8 mouse cellular contexts compared by ENCODE assay signal in genomic region chr2:138257692-138258315, GRCm38 (mm10). TPM values are rescaled to one million over a fixed set of nuclear protein-coding genes. Genes with fewer than 3 reads are reported as not detected.
DNase-seq lines count a peak whose midpoint lies in the region; ATAC-seq and TF ChIP-seq lines count a peak whose summit lies in the region.

No protein-coding gene starts in this region.

- peak; percentile 74 for ATAC-seq in common myeloid progenitor, adult 5-6 weeks (replicated peaks; ENCODE audit: low read depth, poor library complexity, severe bottlenecking)
- no peak for ATAC-seq in heart, embryonic 11.5 days (replicated peaks; ENCODE audit: insufficient number of reproducible peaks, low FRiP score, low TSS enrichment)
- peak; percentile 27; the same call in 1 of the 2 replicates for ATAC-seq in kidney, embryonic 15.5 days (replicated peaks; ENCODE audit: low FRiP score)

- H3K4me1 ChIP-seq in heart, embryonic 11.5 days (ENCODE audit: control insufficient read depth, insufficient read depth, low read length), result peaks cover 14% of the 10 kb centered on the region
- H3K4me1 ChIP-seq in kidney, embryonic 15.5 days, result peaks cover 38% of the 10 kb centered on the region
- peaks cover 3% of the 10 kb centered on the region; the same call in 1 of the 2 replicates for H3K4me1 ChIP-seq in small intestine, adult 2 months (ENCODE audit: control insufficient read depth, insufficient read depth, insufficient read length, low read length)

- peak overlapping the region; percentile 77 for H3K4me2 ChIP-seq in heart, embryonic 11.5 days
- H3K4me2 ChIP-seq in kidney, embryonic 15.5 days, result peak overlapping the region; percentile 61

- TF ChIP-seq CTCF in small intestine, adult 2 months (IDR thresholded peaks at IDR 0.05; ENCODE audit: extremely low read depth, insufficient read length, insufficient replicate concordance, low read depth, low read length), result no peak

- H3K27ac ChIP-seq in heart, embryonic 11.5 days (ENCODE audit: low read depth, low read length), result no peak overlapping the region
- peak overlapping the region; percentile 95 for H3K27ac ChIP-seq in kidney, embryonic 15.5 days
- H3K27ac ChIP-seq in small intestine, adult 2 months (ENCODE audit: insufficient read depth, low read depth, low read length), result no peak overlapping the region

- no peaks in the 10 kb centered on the region for H3K36me3 ChIP-seq in heart, embryonic 11.5 days (ENCODE audit: control insufficient read depth, insufficient read depth, low read length)
- no peaks in the 10 kb centered on the region for H3K36me3 ChIP-seq in kidney, embryonic 15.5 days
- H3K36me3 ChIP-seq in small intestine, adult 2 months (ENCODE audit: control insufficient read depth, insufficient read depth, low read length), result no peaks in the 10 kb centered on the region

- WGBS in heart, embryonic 11.5 days (ENCODE audit: insufficient replicate concordance), result 2% methylated on average over 10 of the region's 10 CpGs
- WGBS in kidney, embryonic 15.5 days, result under 1% methylated on average over 10 of the region's 10 CpGs
- 3% methylated on average over 10 of the region's 10 CpGs for WGBS in small intestine, adult 2 months

- DNase-seq in right cerebral cortex, postnatal 10 days (ENCODE audit: low spot score in 2 of 2), result peak; percentile 55 to 65
- DNase-seq in right cerebral cortex, postnatal 4 days, result no peak
- peak; percentile 57 for DNase-seq in lung, postnatal 14 days
- no peak for DNase-seq in spleen, adult 12 weeks (ENCODE audit: low spot score)

- no peaks in the 10 kb centered on the region for H3K9me3 ChIP-seq in heart, embryonic 11.5 days (replicated peaks; ENCODE audit: control insufficient read depth, low read length)
- H3K9me3 ChIP-seq in kidney, embryonic 15.5 days (replicated peaks), result no peaks in the 10 kb centered on the region

- TF ChIP-seq POLR2A in small intestine, adult 2 months (IDR thresholded peaks at IDR 0.05; ENCODE audit: low read depth, low read length), result no peak

- no peaks in the 10 kb centered on the region for H3K27me3 ChIP-seq in heart, embryonic 11.5 days (ENCODE audit: control insufficient read depth, insufficient read depth, low read length)
- H3K27me3 ChIP-seq in kidney, embryonic 15.5 days, result no peaks in the 10 kb centered on the region
- no peaks in the 10 kb centered on the region for H3K27me3 ChIP-seq in small intestine, adult 2 months (ENCODE audit: control insufficient read depth, insufficient read depth, low read length)

- peak overlapping the region; percentile 89 for H3K4me3 ChIP-seq in heart, embryonic 11.5 days (ENCODE audit: low read depth, low read length)
- peak overlapping the region; percentile 94 for H3K4me3 ChIP-seq in kidney, embryonic 15.5 days (replicated peaks)
- H3K4me3 ChIP-seq in small intestine, adult 2 months (ENCODE audit: low read depth, low read length), result peak overlapping the region; percentile 75; the same call in 1 of the 2 replicates

- peak overlapping the region; percentile 95 for H3K9ac ChIP-seq in heart, embryonic 11.5 days (ENCODE audit: low read depth, low read length)
- H3K9ac ChIP-seq in kidney, embryonic 15.5 days, result peak overlapping the region; percentile 96

RNA-seq across cellular contexts. Expression of gene Btbd3, which starts 1.4 kb away (rescaled TPM):
- total RNA-seq in common myeloid progenitor, adult 5-6 weeks (2017), result 2.8 and 5.2 TPM in 2 replicates
- polyA plus RNA-seq in heart, embryonic 11.5 days (2014; fragmentation: Nextera tagmentation; extraction: Ambion mirVana), result 10.5 and 11.8 TPM in 2 replicates
- 16.4 and 17.4 TPM in 2 replicates for polyA plus RNA-seq in kidney, embryonic 15.5 days (2015; fragmentation: Nextera tagmentation; extraction: Ambion mirVana)
- 2.8 and 3.3 TPM in 2 replicates for polyA plus RNA-seq in small intestine, adult 2 months (2012; rRNA removed)

Comparison
In these comparisons a context has a peak if more than half of its experiments do, and no peak if none do; other contexts are left out.
1. DNase-seq: peak in right cerebral cortex, postnatal 10 days (2 of 2) and lung, postnatal 14 days (single experiment); none in right cerebral cortex, postnatal 4 days (single experiment) and spleen, adult 12 weeks (single experiment).
2. Peak in every context shown above with its lines, with median percentiles within 50 percentile points of each other: H3K4me3 ChIP-seq.